ENCODE assay signal across 8 mouse cellular contexts in genomic region chr11:72428694-72429093, GRCm38 (mm10). TPM values are rescaled to one million over a fixed set of nuclear protein-coding genes. Genes with fewer than 3 reads are reported as not detected.
DNase-seq lines count a peak whose midpoint lies in the region; ATAC-seq lines count a peak whose summit lies in the region.

No protein-coding gene starts in this region.

- H3K27ac ChIP-seq in kidney, embryonic 15.5 days, result no peak overlapping the region

- peak; percentile 66; the same call in 1 of the 2 replicates for ATAC-seq in kidney, embryonic 15.5 days (replicated peaks; ENCODE audit: low FRiP score)

- no peaks in the 10 kb centered on the region for H3K9me3 ChIP-seq in kidney, embryonic 15.5 days (replicated peaks)

- no peak overlapping the region for H3K9ac ChIP-seq in kidney, embryonic 15.5 days

- DNase-seq in CD8-positive naive resting alpha-beta T cell, adult 2 months (ENCODE audit: low read depth in 2 of 2, low spot score in 2 of 2), result peak; percentile 47 to 75
- peak; percentile 91 for DNase-seq in ZHBTc4 (ENCODE audit: low read depth, low spot score)
- peak; percentile 83 for DNase-seq in embryo, embryonic 10 days (ENCODE audit: low spot score)
- peak; percentile 90 for DNase-seq in heart, adult 8-10 months (ENCODE audit: low spot score)
- peak; percentile 85 to 89 for DNase-seq in lung, adult 18-20 months
- DNase-seq in right cerebral cortex, adult 2 months (ENCODE audit: low spot score in 2 of 2), result peak; percentile 75 to 77
- peak; percentile 92 for DNase-seq in urinary bladder, postnatal 14 days (ENCODE audit: low spot score)

- H3K27me3 ChIP-seq in kidney, embryonic 15.5 days, result no peaks in the 10 kb centered on the region

- 0 out of 2 replicates have a peak, but pooled peaks cover 2% of the 10 kb centered on the region for H3K4me1 ChIP-seq in kidney, embryonic 15.5 days

- H3K4me2 ChIP-seq in kidney, embryonic 15.5 days, result peak overlapping the region; percentile 41; the same call in 1 of the 2 replicates

- H3K36me3 ChIP-seq in kidney, embryonic 15.5 days, result no peaks in the 10 kb centered on the region

- H3K4me3 ChIP-seq in kidney, embryonic 15.5 days (replicated peaks), result no peak overlapping the region

- 3% methylated on average over 5 of the region's 5 CpGs for WGBS in kidney, embryonic 15.5 days

RNA-seq across cellular contexts. Expression of gene Ggt6, which starts 6.6 kb away (rescaled TPM):
- total RNA-seq in heart, adult 8-10 months (2022), result under 1 TPM in 2 of 4 experiments, not detected in 2; 0.32 to 0.44 TPM
- polyA plus RNA-seq in kidney, embryonic 15.5 days (2015; fragmentation: Nextera tagmentation; extraction: Ambion mirVana), result 0.87 and 0.95 TPM in 2 replicates

RNA-seq across cellular contexts. Expression of gene Mybbp1a, which starts 12.5 kb away (rescaled TPM):
- total RNA-seq in heart, adult 8-10 months (2022), result 10 to 100 TPM; 42.4 to 49.4 (median 45.9) TPM
- polyA plus RNA-seq in kidney, embryonic 15.5 days (2015; fragmentation: Nextera tagmentation; extraction: Ambion mirVana), result 162 and 184 TPM in 2 replicates

RNA-seq across cellular contexts. Expression of gene Smtnl2, which starts 17.2 kb away (rescaled TPM):
- total RNA-seq in heart, adult 8-10 months (2022), result 10 to 100 TPM; 13.6 to 18.9 (median 16.5) TPM
- 109 and 111 TPM in 2 replicates for polyA plus RNA-seq in kidney, embryonic 15.5 days (2015; fragmentation: Nextera tagmentation; extraction: Ambion mirVana)
